Mouse (Mus musculus): Measurements from ENCODE around the gene Olfr53. TPM values are rescaled to one million over a fixed set of nuclear protein-coding genes. Genes with fewer than 3 reads are reported as not detected.

Gene Olfr53
- polyA plus RNA-seq, 1 experiment from 2014 or later: not detected

Other genes starting within 250 kb of the Olfr53 start
- not detected in 2 replicates for gene Olfr531, start 243.5 kb upstream of the Olfr53 start, polyA plus RNA-seq (2015; fragmentation: Nextera tagmentation; extraction: Ambion mirVana)
- not detected in 2 replicates for gene Olfr532, start 224.8 kb upstream of the Olfr53 start, polyA plus RNA-seq (2015; fragmentation: Nextera tagmentation; extraction: Ambion mirVana)
- not detected in 2 replicates for gene Olfr533, start 183.1 kb upstream of the Olfr53 start, polyA plus RNA-seq (2015; fragmentation: Nextera tagmentation; extraction: Ambion mirVana)
- gene Olfr535, start 162.2 kb upstream of the Olfr53 start, polyA plus RNA-seq (2015; fragmentation: Nextera tagmentation; extraction: Ambion mirVana): not detected in 2 replicates
- not detected in 2 replicates for gene Olfr536, start 139.1 kb upstream of the Olfr53 start, polyA plus RNA-seq (2015; fragmentation: Nextera tagmentation; extraction: Ambion mirVana)
- gene Olfr538, start 78.6 kb upstream of the Olfr53 start, polyA plus RNA-seq (2015; fragmentation: Nextera tagmentation; extraction: Ambion mirVana): not detected in 2 replicates
- not detected in 2 replicates for gene Olfr46, start 45.2 kb upstream of the Olfr53 start, polyA plus RNA-seq (2015; fragmentation: Nextera tagmentation; extraction: Ambion mirVana)
- gene Olfr61, start 17.5 kb upstream of the Olfr53 start, polyA plus RNA-seq (2015; fragmentation: Nextera tagmentation; extraction: Ambion mirVana): not detected in 2 replicates
- gene Olfr539, start 13.5 kb downstream of the Olfr53 start, polyA plus RNA-seq (2015; fragmentation: Nextera tagmentation; extraction: Ambion mirVana): not detected in 2 replicates
- not detected in 2 replicates for gene Olfr45, start 35.5 kb downstream of the Olfr53 start, polyA plus RNA-seq (2015; fragmentation: Nextera tagmentation; extraction: Ambion mirVana)
- gene Olfr541, start 50.8 kb downstream of the Olfr53 start, polyA plus RNA-seq (2015; fragmentation: Nextera tagmentation; extraction: Ambion mirVana): not detected in 2 replicates
- 0.10 TPM in 1 of 2 replicates, not detected in the other for gene Cyp2e1, start 117.3 kb downstream of the Olfr53 start, polyA plus RNA-seq (2015; fragmentation: Nextera tagmentation; extraction: Ambion mirVana)
- 0.17 and 0.20 TPM in 2 replicates for gene Syce1, start 141.4 kb downstream of the Olfr53 start, polyA plus RNA-seq (2015; fragmentation: Nextera tagmentation; extraction: Ambion mirVana)
- gene Zfp941, start 175.7 kb downstream of the Olfr53 start, polyA plus RNA-seq (2015; fragmentation: Nextera tagmentation; extraction: Ambion mirVana): 0.24 and 0.38 TPM in 2 replicates
- gene Urah, start 188.6 kb downstream of the Olfr53 start, polyA plus RNA-seq (2015; fragmentation: Nextera tagmentation; extraction: Ambion mirVana): 9.7 and 10.9 TPM in 2 replicates
- gene Scgb1c1, start 199.1 kb downstream of the Olfr53 start, polyA plus RNA-seq (2015; fragmentation: Nextera tagmentation; extraction: Ambion mirVana): not detected in 2 replicates
- not detected in 2 replicates for gene Odf3, start 201.4 kb downstream of the Olfr53 start, polyA plus RNA-seq (2015; fragmentation: Nextera tagmentation; extraction: Ambion mirVana)
- gene Gm45785, start 209.9 kb downstream of the Olfr53 start, polyA plus RNA-seq (2015; fragmentation: Nextera tagmentation; extraction: Ambion mirVana): not detected in 2 replicates
- gene Ric8a, start 210.5 kb downstream of the Olfr53 start, polyA plus RNA-seq (2015; fragmentation: Nextera tagmentation; extraction: Ambion mirVana): 25.0 and 25.1 TPM in 2 replicates
- gene Bet1l, start 211.1 kb downstream of the Olfr53 start, polyA plus RNA-seq (2015; fragmentation: Nextera tagmentation; extraction: Ambion mirVana): 17.1 and 20.1 TPM in 2 replicates
- 187 and 202 TPM in 2 replicates for gene Psmd13, start 235.5 kb downstream of the Olfr53 start, polyA plus RNA-seq (2015; fragmentation: Nextera tagmentation; extraction: Ambion mirVana)
- gene Sirt3, start 235.9 kb downstream of the Olfr53 start, polyA plus RNA-seq (2015; fragmentation: Nextera tagmentation; extraction: Ambion mirVana): 16.6 and 16.8 TPM in 2 replicates

Data from liver, embryonic 13.5 days (tissue).